Mouse (Mus musculus) gastrocnemius, postnatal 10 days (tissue): Measurements from ENCODE around the gene Tspan32. TPM values are rescaled to one million over a fixed set of nuclear protein-coding genes. Genes with fewer than 3 reads are reported as not detected.

ENCODE experiments used
- DNase-seq: peaks from one replicate; pipeline ENCODE4 v3.0.0; 2021; ENCODE audit warnings: mixed read lengths
- total RNA-seq, 2 experiments: library from RNA; stranded (reverse); gene quantifications; 2 replicates each; pipeline ENCODE4 v1.2.3; 2021

The Tspan32 gene
- total RNA-seq, 2 experiments from 2014 or later = 0.16 to 0.90 TPM

GRCm38 (mm10) chr7:143033581-143033980, 28.7 kb downstream of the Tspan32 start:
- DNase-seq = no peak

- DNase-seq = no peak
Observed at GRCm38 (mm10) chr7:143034112-143034511, 29.3 kb downstream of the Tspan32 start.

GRCm38 (mm10) chr7:143034519-143035450, 29.9 kb downstream of the Tspan32 start:
- no peak for DNase-seq

- no peak for DNase-seq
Observed at GRCm38 (mm10) chr7:143036787-143037186, 31.9 kb downstream of the Tspan32 start.

GRCm38 (mm10) chr7:143037306-143037705, 32.5 kb downstream of the Tspan32 start:
- no peak for DNase-seq

- DNase-seq = no peak
Observed at GRCm38 (mm10) chr7:143038174-143038931, 33.5 kb downstream of the Tspan32 start.

- no peak for DNase-seq
Observed at GRCm38 (mm10) chr7:143040561-143040960, 35.7 kb downstream of the Tspan32 start.

- no peak for DNase-seq
Observed at GRCm38 (mm10) chr7:143041138-143041822, 36.4 kb downstream of the Tspan32 start.

GRCm38 (mm10) chr7:143042089-143042488, 37.2 kb downstream of the Tspan32 start:
- DNase-seq = no peak

GRCm38 (mm10) chr7:143042897-143043300, 38.1 kb downstream of the Tspan32 start:
- DNase-seq = no peak

- no peak for DNase-seq
Observed at GRCm38 (mm10) chr7:143044049-143044825, 39.4 kb downstream of the Tspan32 start.

GRCm38 (mm10) chr7:143044826-143045206, 40.0 kb downstream of the Tspan32 start:
- DNase-seq = no peak

- no peak for DNase-seq
Observed at GRCm38 (mm10) chr7:143046358-143046757, 41.5 kb downstream of the Tspan32 start.

- DNase-seq = no peak
Observed at GRCm38 (mm10) chr7:143049331-143049730, 44.5 kb downstream of the Tspan32 start.

GRCm38 (mm10) chr7:143049841-143050816, 45.3 kb downstream of the Tspan32 start:
- no peak for DNase-seq

- no peak for DNase-seq
Observed at GRCm38 (mm10) chr7:143051316-143051715, 46.5 kb downstream of the Tspan32 start.

GRCm38 (mm10) chr7:143052626-143053007, 47.8 kb downstream of the Tspan32 start, which contains the start of gene Cd81:
Cd81 (plus strand) TSS chr7:143052739.
- peak; percentile 91 for DNase-seq

GRCm38 (mm10) chr7:143053008-143053899, 48.4 kb downstream of the Tspan32 start:
- DNase-seq = peak; percentile 79

GRCm38 (mm10) chr7:143053961-143054611, 49.2 kb downstream of the Tspan32 start:
- no peak for DNase-seq
